Mouse (Mus musculus): ENCODE measurements around the gene Ccdc158.

- no peak for TF ChIP-seq CTCF (IDR thresholded peaks at IDR 0.05; ENCODE audit: low read depth)
- TF ChIP-seq EP300 (IDR thresholded peaks at IDR 0.05; ENCODE audit: low read depth), result no peak
Observed at GRCm38 (mm10) chr5:92571232-92571631, 103.8 kb downstream of the Ccdc158 start.
